Mouse (Mus musculus) forebrain, embryonic 16.5 days (tissue): ENCODE data around the gene Il10rb. TPM values are rescaled to one million over a fixed set of nuclear protein-coding genes. Genes with fewer than 3 reads are reported as not detected.

ENCODE experiments used
- ATAC-seq: fragments of 200-750 bp; cut with Nextera tagmentation; 2 replicates; pipeline ENCODE4 v1.8.0; 2017; ENCODE audit warnings: mild to moderate bottlenecking, moderate library complexity
- H3K27ac ChIP-seq: fragments of 300-500 bp; sonication (generic); 2 replicates; pipeline ENCODE4 v1.5.1; 2014; ENCODE audit warnings: low read length, control low read depth
- H3K27me3 ChIP-seq: fragments of 300-500 bp; sonication (generic); replicated peaks from 2 replicates; pipeline ENCODE4 v1.6.1; 2014; ENCODE audit warnings: low read length; ENCODE audit not compliant: control insufficient read depth, insufficient read depth
- H3K36me3 ChIP-seq: fragments of 300-500 bp; sonication (generic); 2 replicates; pipeline ENCODE4 v1.6.1; 2014; ENCODE audit not compliant: control insufficient read depth, insufficient read depth
- H3K4me1 ChIP-seq: fragments of 300-500 bp; sonication (generic); replicated peaks from 2 replicates; pipeline ENCODE4 v1.6.1; 2014; ENCODE audit warnings: low read length; ENCODE audit not compliant: control insufficient read depth, insufficient read depth
- H3K4me2 ChIP-seq: fragments of 300-500 bp; sonication (generic); 2 replicates; pipeline ENCODE4 v1.6.1; 2014; ENCODE audit warnings: mild to moderate bottlenecking, low read length, control low read depth
- H3K4me3 ChIP-seq: fragments of 300-500 bp; sonication (generic); replicated peaks from 2 replicates; pipeline ENCODE4 v1.5.1; 2014; ENCODE audit warnings: mild to moderate bottlenecking, low read length, control low read depth
- H3K9ac ChIP-seq: fragments of 300-500 bp; sonication (generic); replicated peaks from 2 replicates; pipeline ENCODE4 v1.6.1; 2014; ENCODE audit warnings: low read depth, low read length, control low read depth
- H3K9me3 ChIP-seq: fragments of 300-500 bp; sonication (generic); 2 replicates; pipeline ENCODE4 v1.6.1; 2016; ENCODE audit warnings: low read length; ENCODE audit not compliant: control insufficient read depth
- WGBS: fragments of 180-500 bp; shearing (Covaris S2); extraction: QIAGEN DNeasy Blood & Tissue Kit; methylation state at CpG from one replicate; pipeline ENCODE4 v1.1.7; 2014; 5-methylcytosine and 5-hydroxymethylcytosine counted together
- polyA plus RNA-seq: library from polyadenylated mRNA; unstranded; fragments of >200 nt; fragmentation: Nextera tagmentation; extraction: Ambion mirVana; gene quantifications from 2 replicates; pipeline ENCODE4 v1.2.1, GENCODE M21; 2015

The Il10rb gene
- polyA plus RNA-seq, 1 experiment from 2014 or later, result 8.9 TPM

DNA sequence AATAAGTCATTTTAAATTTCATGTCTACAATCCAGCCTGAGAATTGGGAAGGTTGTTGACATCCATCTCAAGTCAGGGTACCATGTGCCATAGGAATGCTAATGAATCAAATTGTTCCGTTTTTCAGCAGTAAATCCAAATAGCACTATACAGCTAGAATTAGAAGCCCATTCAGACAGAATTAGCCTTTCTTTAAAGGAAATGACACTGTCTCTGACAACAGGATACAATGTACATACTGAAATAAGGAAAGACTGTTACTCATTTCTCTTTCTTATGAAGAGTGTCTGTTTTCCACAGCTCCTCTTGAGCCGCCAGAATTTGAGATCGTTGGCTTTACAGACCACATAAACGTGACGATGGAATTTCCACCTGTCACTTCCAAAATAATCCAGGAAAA lies 14.5 kb upstream of the Il10rb start, which contains the start of gene Gm21970:
Gm21970 (plus strand) TSS at position 301 of the 400 bp plus-strand sequence.
- H3K27ac ChIP-seq, result no peak within 1 kb of the TSS
- no peak within 1 kb of the TSS for H3K4me3 ChIP-seq
- no peaks in the 10 kb centered on the region for H3K4me1 ChIP-seq
- 0 out of 2 replicates have a peak, but pooled peaks cover 2% of the 10 kb centered on the region for H3K9me3 ChIP-seq
- no peaks in the 10 kb centered on the region for H3K27me3 ChIP-seq
- 71% methylated on average over 5 of the region's 5 CpGs for WGBS
- no peak within 1 kb of the TSS for H3K4me2 ChIP-seq
- ATAC-seq, result no peak
- peaks cover 26% of the 10 kb centered on the region for H3K36me3 ChIP-seq
- no peak within 1 kb of the TSS for H3K9ac ChIP-seq

DNA sequence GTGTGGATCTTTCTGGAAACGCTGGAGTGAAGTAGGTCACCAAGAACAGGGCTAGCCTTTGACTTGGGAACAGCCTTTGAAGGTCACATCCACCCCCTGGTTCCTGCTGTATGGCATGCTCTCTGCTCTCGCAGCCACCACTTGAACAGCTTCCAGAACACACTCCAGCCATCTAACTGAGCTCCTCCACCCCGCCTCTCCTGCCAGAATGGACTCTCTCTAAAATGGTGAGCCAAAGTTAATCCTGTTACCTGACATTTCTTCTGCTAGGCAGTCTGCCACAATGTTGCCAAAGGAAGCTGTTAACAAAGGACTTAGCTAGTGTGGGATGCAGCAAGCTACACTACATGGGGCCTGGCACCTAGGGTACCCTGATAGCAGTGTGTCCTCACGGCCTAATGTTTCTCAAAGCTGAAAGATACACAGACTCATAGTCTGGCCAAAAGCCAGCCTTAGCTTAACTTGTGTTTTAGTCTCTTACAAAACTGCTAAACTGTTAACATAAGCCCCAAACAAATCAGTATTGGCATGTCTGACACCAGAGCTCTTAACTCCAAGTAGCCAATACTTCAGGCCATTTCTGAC lies 11.0 kb upstream of the Il10rb start:
- no peak for ATAC-seq
- Histone ChIP-seq H3K9me3 (0 out of 2 replicates have a peak, but pooled peaks cover 2% of the 10 kb centered on the region), H3K36me3 (peaks cover 15% of the 10 kb centered on the region), H3K27me3 (no peaks in the 10 kb centered on the region), H3K4me2 (no peak overlapping the region), H3K27ac (no peak overlapping the region), H3K4me1 (no peaks in the 10 kb centered on the region), H3K4me3 (no peak overlapping the region), H3K9ac (no peak overlapping the region)
- 77% methylated on average over 4 of the region's 4 CpGs for WGBS

DNA sequence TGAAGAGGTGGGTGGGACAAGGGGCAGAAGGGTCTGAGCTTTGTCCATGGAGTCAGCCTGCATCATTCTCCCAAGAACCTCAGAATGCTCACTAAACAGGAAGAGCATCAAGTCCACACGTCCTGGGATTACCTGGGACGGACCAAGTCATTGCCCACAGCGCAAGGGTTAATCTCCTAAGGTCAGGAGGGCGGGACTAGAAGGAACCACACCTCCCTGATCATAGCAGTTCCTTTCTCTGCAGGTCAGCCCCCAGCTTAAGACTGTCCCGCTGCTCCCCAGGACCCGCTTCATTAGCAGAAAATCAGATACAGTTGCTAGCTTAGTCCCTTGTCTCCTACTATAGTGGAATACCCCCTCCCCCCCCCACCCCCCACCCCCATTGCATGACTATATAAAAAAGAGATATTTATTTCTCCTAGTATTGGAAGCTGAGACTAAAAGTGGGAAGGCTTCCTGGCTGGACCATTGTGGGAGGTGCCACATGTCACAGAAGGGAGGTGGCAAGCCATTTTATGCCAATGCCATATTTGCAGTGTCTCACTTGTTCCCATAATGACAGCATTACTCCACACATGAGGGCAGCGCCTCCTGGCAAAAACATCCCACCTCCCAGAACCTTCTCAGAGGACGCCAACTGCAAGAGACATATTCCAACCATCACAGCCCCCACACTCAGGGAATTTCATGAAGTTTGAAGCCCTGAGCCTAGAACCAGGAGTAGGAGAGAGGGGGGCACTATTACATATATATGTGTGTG lies 10.2 kb upstream of the Il10rb start:
- H3K27me3 ChIP-seq, result no peaks in the 10 kb centered on the region
- ATAC-seq, result no peak
- peaks cover 13% of the 10 kb centered on the region for H3K36me3 ChIP-seq
- H3K9me3 ChIP-seq, result 0 out of 2 replicates have a peak, but pooled peaks cover 2% of the 10 kb centered on the region
- WGBS, result 50% methylated on average over 8 of the region's 8 CpGs
- no peak overlapping the region for H3K27ac ChIP-seq
- H3K9ac ChIP-seq, result no peak overlapping the region
- no peak overlapping the region for H3K4me2 ChIP-seq
- no peaks in the 10 kb centered on the region for H3K4me1 ChIP-seq
- H3K4me3 ChIP-seq, result no peak overlapping the region

- 77% methylated on average over 10 of the region's 10 CpGs for WGBS
These were observed 9.0 kb upstream of the Il10rb start for GRCm38 (mm10) chr16:91396844-91397537.

GRCm38 (mm10) chr16:91398030-91398429 lies 7.9 kb upstream of the Il10rb start:
- ATAC-seq, result no peak
- WGBS, result 90% methylated on average over 12 of the region's 12 CpGs
- Histone ChIP-seq H3K4me3 (no peak overlapping the region), H3K9me3 (no peaks in the 10 kb centered on the region), H3K27me3 (no peaks in the 10 kb centered on the region), H3K27ac (no peak overlapping the region), H3K9ac (no peak overlapping the region), H3K4me1 (no peaks in the 10 kb centered on the region), H3K4me2 (no peak overlapping the region), H3K36me3 (peaks cover 2% of the 10 kb centered on the region; the same call in 1 of the 2 replicates)

More at GRCm38 (mm10) chr16:91396844-91397537, 9.0 kb upstream of the Il10rb start:
- Histone ChIP-seq H3K9ac (no peak overlapping the region), H3K27me3 (no peaks in the 10 kb centered on the region), H3K27ac (no peak overlapping the region), H3K4me1 (no peaks in the 10 kb centered on the region), H3K4me2 (no peak overlapping the region), H3K36me3 (peaks cover 10% of the 10 kb centered on the region), H3K9me3 (0 out of 2 replicates have a peak, but pooled peaks cover 2% of the 10 kb centered on the region), H3K4me3 (no peak overlapping the region)
- ATAC-seq, result no peak

DNA sequence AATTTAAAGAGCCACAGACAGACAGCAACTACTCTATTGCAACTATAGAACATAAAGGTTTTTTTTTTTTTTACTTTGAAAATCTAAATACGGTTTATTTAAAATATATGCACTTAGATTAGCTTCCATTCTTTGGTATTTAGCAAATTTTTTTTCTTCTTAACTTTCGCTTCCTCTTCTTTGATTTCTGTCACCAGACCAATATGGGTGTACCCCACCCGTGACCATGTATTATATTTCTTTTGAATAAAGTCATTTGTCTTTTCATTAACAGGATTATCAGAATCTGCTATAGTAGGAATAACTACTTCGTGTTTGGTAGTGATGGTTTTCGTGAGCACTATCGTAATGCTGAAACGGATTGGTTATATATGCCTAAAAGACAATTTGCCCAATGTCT lies 7.0 kb upstream of the Il10rb start:
- H3K9me3 ChIP-seq, result no peaks in the 10 kb centered on the region
- no peak for ATAC-seq
- H3K4me1 ChIP-seq, result no peaks in the 10 kb centered on the region
- H3K27ac ChIP-seq, result no peak overlapping the region
- H3K4me2 ChIP-seq, result no peak overlapping the region
- H3K4me3 ChIP-seq, result no peak overlapping the region
- H3K36me3 ChIP-seq, result peaks cover 4% of the 10 kb centered on the region; the same call in 1 of the 2 replicates
- no peaks in the 10 kb centered on the region for H3K27me3 ChIP-seq
- 93% methylated on average over 7 of the region's 7 CpGs for WGBS
- H3K9ac ChIP-seq, result no peak overlapping the region

DNA sequence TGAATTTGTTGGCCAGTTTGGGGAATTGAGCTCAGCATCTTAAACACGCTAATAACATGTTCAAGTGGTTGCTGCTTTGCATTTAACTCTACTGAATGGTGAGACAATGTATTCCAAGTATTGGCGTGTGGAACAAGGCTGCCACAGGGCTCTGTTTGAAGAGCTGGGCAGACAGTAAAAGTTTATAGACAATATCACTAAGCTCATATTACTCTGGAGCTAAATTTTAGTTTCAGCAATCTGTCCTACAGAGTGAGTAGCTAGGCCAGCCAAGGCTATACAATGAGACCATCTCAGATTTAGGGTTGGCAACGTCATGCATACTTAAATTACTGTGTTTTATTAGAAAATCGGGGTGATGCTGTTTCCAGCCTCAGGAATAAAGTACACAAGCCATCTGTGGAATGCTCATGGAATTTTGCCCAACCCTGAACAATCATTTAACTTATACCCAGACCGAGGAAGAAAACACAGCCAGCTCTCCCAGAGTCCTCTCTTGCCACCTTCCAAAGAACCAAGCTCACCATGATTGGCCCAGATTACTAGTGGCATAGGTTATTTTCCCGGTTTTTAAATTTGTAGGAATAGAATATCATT lies 4.3 kb upstream of the Il10rb start:
- Histone ChIP-seq H3K4me3 (no peak overlapping the region), H3K4me2 (no peak overlapping the region), H3K27me3 (no peaks in the 10 kb centered on the region), H3K36me3 (peaks cover 5% of the 10 kb centered on the region; the same call in 1 of the 2 replicates), H3K9ac (no peak overlapping the region), H3K27ac (no peak overlapping the region), H3K4me1 (peaks cover 11% of the 10 kb centered on the region), H3K9me3 (no peaks in the 10 kb centered on the region)
- no peak for ATAC-seq
- WGBS, result 79% methylated on average over 6 of the region's 6 CpGs

- 80% methylated on average over 9 of the region's 9 CpGs for WGBS
- ATAC-seq, result no peak
- no peaks in the 10 kb centered on the region for H3K9me3 ChIP-seq
These were observed 2.2 kb upstream of the Il10rb start for GRCm38 (mm10) chr16:91403784-91404183.

GRCm38 (mm10) chr16:91404187-91404586 lies 1.8 kb upstream of the Il10rb start:
- Histone ChIP-seq H3K27ac (no peak overlapping the region), H3K36me3 (peaks cover 5% of the 10 kb centered on the region; the same call in 1 of the 2 replicates), H3K4me3 (no peak overlapping the region), H3K4me1 (peaks cover 14% of the 10 kb centered on the region), H3K9ac (no peak overlapping the region), H3K4me2 (no peak overlapping the region), H3K27me3 (no peaks in the 10 kb centered on the region), H3K9me3 (no peaks in the 10 kb centered on the region)
- no peak for ATAC-seq
- 96% methylated on average over 8 of the region's 8 CpGs for WGBS

More at GRCm38 (mm10) chr16:91403784-91404183, 2.2 kb upstream of the Il10rb start:
- no peak overlapping the region for H3K27ac ChIP-seq
- H3K27me3 ChIP-seq, result no peaks in the 10 kb centered on the region
- H3K4me3 ChIP-seq, result no peak overlapping the region
- H3K4me2 ChIP-seq, result no peak overlapping the region
- peaks cover 14% of the 10 kb centered on the region for H3K4me1 ChIP-seq
- H3K9ac ChIP-seq, result no peak overlapping the region
- peaks cover 5% of the 10 kb centered on the region; the same call in 1 of the 2 replicates for H3K36me3 ChIP-seq
